Mouse (Mus musculus) left cerebral cortex, postnatal 14 days (tissue): ENCODE results near the gene Olfr1048. TPM values are rescaled to one million over a fixed set of nuclear protein-coding genes. Genes with fewer than 3 reads are reported as not detected.
"Not testable (repeated sequence)": the region's sequence is repeated elsewhere in the genome, so short reads cannot be mapped to it uniquely, and the experiment has no call there.

Source experiments
- DNase-seq, 2 experiments: peaks; one replicate each; pipeline ENCODE4 v3.0.0; 2021 to 2022; ENCODE audit warnings: low spot score in 2 of 2, mixed read lengths in 1 of 2
- intact Hi-C: fragments of 180-260 bp; cut with DNase I; formaldehyde crosslinking; loops from one replicate; pipeline ENCODE4 v1.15.1; 2025
- long read RNA-seq, 2 experiments: library from polyadenylated mRNA; stranded (forward); transcript quantifications; one replicate each; pipeline ENCODE4 v2.0.0; 2021
- total RNA-seq, 2 experiments: library from RNA; stranded (reverse); gene quantifications; 2 replicates each; pipeline ENCODE4 v1.2.3; 2021

Gene Olfr1048
- not detected for total RNA-seq
- long read RNA-seq, experiment 1 = 0 reads
- long read RNA-seq, experiment 2 = 0 reads

DNA sequence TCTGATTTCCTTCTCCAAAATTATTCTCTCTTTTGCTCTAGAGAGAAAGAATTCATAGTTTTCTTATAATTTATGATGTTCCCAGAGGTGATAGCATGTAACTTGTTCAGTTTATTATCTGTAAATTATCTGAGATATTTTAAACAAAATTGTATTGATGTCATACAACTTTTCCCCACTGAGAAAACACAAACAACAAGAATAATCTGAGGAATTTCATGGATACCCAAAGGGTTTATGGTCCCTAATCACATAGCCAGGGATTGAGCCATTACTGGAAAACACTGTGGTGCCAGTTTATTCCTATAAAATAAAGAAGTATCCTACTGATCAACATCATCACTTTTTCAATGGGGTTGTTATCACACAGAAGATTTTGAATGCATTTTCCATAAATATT lies at the start of gene Olfr1048:
TSS of gene Olfr1048 (minus strand) at position 101 of the 400 bp plus-strand sequence.
- intact Hi-C loops = no loop called here

DNA sequence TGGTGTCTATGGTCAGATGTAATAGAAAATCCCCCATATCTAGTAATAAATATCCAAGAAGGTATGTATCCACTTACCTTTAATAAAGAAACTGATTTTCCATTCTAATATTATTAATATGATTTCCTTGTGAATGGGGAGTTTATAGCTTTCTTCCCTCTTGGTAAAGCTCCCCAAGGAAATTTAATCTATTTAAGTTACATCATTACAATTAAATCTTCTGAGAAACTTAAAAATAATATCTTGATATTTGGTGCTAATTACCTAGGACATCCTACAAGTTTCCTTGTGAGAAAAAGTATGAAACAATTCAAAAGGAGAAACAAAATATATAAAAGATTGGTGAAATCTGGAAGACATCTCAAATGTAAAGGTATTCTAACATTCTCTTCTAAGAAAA lies 38.9 kb upstream of the Olfr1048 start, which contains the start of gene Olfr1051:
TSS of gene Olfr1051 (minus strand) at position 101 of the 400 bp plus-strand sequence.
- intact Hi-C loops, DNase-seq: not testable (repeated sequence)

More for the DNA sequence above, at the start of gene Olfr1048:
- no peak for DNase-seq

DNA sequence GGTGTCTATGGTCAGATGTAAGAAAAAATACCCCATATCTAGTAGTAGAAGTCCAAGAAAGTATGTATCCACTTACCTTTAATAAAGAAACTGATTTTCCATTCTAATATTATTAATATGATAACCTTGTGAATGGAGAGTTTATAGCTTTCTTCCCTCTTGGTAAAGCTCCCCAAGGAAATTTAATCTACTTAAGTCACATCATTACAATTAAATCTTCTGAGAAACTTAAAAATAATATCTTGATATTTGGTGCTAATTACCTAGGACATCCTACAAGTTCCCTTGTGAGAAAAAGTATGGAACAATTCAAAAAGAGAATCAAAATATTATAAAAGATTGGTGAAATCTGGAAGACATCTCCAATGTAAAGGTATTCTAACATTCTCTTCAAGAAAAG lies 18.1 kb upstream of the Olfr1048 start, which contains the start of gene Olfr1049:
TSS of gene Olfr1049 (minus strand) at position 101 of the 400 bp plus-strand sequence.
- DNase-seq, intact Hi-C loops: not testable (repeated sequence)

DNA sequence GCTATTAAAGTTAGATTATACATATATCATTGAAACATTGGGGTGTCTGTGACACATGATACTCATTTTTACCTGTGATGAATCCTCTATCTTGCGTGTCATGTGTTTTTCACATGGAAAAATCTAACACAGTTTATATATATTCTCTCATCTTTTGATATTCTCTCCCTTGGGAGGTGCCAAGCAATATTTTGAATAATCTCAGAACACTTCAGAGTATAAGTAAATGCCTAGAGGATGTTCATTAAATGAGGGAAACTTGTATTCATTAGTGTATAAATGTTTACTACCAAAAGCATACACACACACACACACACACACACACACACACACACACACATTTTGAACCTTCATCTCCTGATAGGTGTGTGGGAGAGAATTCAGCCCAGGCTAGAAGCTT lies 8.8 kb downstream of the Olfr1048 start, which contains the start of gene Olfr1047:
TSS of gene Olfr1047 (minus strand) at position 101 of the 400 bp plus-strand sequence.
- intact Hi-C loops = no loop called here
- DNase-seq = no peak

DNA sequence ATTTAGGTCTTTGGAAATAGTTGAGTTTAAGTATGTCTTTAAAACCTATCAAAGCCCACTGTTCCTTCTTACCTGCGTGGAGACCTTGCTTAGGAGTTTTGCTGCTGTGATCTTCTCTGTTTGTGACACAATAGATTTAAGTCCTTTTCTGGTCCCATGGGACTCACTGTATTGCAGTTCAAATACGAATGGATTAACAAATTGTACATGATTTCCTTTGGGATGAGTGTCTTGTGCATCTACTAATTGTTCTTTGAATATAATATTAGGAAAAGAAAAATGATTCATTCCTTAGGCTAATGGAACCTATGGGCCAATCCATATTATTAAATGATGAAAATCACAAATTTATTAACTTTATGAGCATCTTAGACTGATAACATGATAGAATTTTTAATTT lies 20.9 kb downstream of the Olfr1048 start, which contains the start of gene Olfr1046:
TSS of gene Olfr1046 (minus strand) at position 101 of the 400 bp plus-strand sequence.
- DNase-seq = no peak
- intact Hi-C loops = no loop called here

DNA sequence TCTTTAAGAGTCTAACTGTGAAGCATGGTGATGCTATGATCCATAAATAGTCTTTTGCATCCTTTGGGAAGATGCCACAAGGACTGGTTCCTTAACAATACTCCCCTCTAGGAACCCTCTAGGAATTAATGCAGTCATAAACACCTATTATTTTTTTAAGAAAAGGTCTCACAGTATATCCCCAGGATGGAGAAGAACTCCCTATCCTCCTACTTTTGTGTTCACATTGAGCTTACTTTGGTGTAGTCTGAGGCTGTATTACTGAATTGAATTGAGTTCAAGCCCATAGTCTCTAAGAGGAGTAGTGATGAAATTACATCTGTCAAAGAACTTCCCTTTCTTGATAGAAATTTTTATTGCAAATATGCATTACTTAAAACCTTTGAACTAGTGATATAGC lies 37.2 kb downstream of the Olfr1048 start, which contains the start of gene Olfr1045:
TSS of gene Olfr1045 (minus strand) at position 101 of the 400 bp plus-strand sequence.
- intact Hi-C loops = no loop called here
- DNase-seq = no peak

DNA sequence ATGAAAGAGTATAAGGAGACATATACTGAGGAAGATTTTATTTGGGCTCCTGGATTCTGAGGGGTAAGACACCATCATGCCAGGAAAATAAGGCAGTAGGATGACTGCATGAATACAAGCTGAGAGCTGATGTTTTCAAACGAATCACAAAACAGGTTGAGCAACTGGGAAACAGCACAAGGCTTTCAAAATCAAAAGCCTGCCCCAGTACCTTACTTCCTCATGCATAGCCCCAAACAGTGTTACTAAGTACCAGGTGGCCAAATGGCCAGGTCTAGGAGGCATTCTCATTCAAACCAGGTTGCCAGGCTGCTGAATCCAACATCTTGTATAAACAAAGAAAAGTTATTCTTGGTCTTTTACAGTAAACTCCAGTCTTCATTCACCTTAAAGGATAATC lies 44.2 kb downstream of the Olfr1048 start:
- DNase-seq = no peak
- intact Hi-C loops = no loop called here

DNA sequence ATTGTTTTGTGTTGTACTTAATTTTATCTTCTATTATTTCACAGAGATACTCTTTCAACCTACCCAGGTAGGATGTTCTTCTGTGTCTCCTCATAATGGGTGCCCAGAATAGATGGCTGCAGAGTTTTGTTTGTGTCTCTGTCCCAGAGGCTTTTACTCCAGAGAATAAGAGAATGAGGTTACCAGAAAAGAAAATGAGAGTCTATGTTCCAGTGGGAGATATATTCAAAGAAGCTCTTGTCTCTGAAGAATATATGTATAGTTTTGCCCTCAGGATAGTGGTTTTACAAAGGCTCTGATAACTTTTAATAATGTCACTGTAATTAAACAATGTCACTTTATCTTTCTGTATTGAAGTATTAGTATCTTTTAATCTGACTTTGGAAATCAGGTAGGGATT lies 54.5 kb downstream of the Olfr1048 start, which contains the start of gene Olfr52:
TSS of gene Olfr52 (minus strand) at position 101 of the 400 bp plus-strand sequence.
- intact Hi-C loops = no loop called here
- no peak for DNase-seq

Other genes with a start within 250 kb of the Olfr1048 start
- not detected for gene Olfr1031, start 250.0 kb downstream of the Olfr1048 start, total RNA-seq
- gene Olfr1032, start 234.7 kb downstream of the Olfr1048 start, total RNA-seq = not detected
- gene Olfr1033, start 219.7 kb downstream of the Olfr1048 start, total RNA-seq = not detected
- not detected for gene Olfr1034, start 194.4 kb downstream of the Olfr1048 start, total RNA-seq
- gene Olfr1036, start 166.3 kb downstream of the Olfr1048 start, total RNA-seq = not detected
- gene Olfr1037, start 152.9 kb downstream of the Olfr1048 start, total RNA-seq = not detected
- gene Olfr1039, start 104.4 kb downstream of the Olfr1048 start, total RNA-seq = not detected
- not detected for gene Olfr1040, start 93.6 kb downstream of the Olfr1048 start, total RNA-seq
- gene Olfr1042, start 78.5 kb downstream of the Olfr1048 start, total RNA-seq = not detected
- gene Olfr1043, start 72.8 kb downstream of the Olfr1048 start, total RNA-seq = not detected
- gene Olfr1044, start 62.5 kb downstream of the Olfr1048 start, total RNA-seq = not detected
- not detected for gene Olfr52, start 54.6 kb downstream of the Olfr1048 start, total RNA-seq
- not detected for gene Olfr1045, start 37.3 kb downstream of the Olfr1048 start, total RNA-seq
- not detected for gene Olfr1046, start 21.0 kb downstream of the Olfr1048 start, total RNA-seq
- gene Olfr1047, start 8.9 kb downstream of the Olfr1048 start, total RNA-seq = not detected
- not detected for gene Olfr1049, start 18.0 kb upstream of the Olfr1048 start, total RNA-seq
- not detected for gene Olfr1051, start 38.8 kb upstream of the Olfr1048 start, total RNA-seq
- not detected for gene Olfr1052, start 52.2 kb upstream of the Olfr1048 start, total RNA-seq
- gene Olfr1053, start 75.0 kb upstream of the Olfr1048 start, total RNA-seq = not detected
- gene Olfr1054, start 95.1 kb upstream of the Olfr1048 start, total RNA-seq = not detected
- not detected for gene Olfr1055, start 110.0 kb upstream of the Olfr1048 start, total RNA-seq
- gene Olfr1056, start 122.2 kb upstream of the Olfr1048 start, total RNA-seq = not detected
- not detected for gene Olfr1057, start 138.1 kb upstream of the Olfr1048 start, total RNA-seq
- not detected for gene Olfr1058, start 148.3 kb upstream of the Olfr1048 start, total RNA-seq
- not detected for gene Olfr1061, start 173.8 kb upstream of the Olfr1048 start, total RNA-seq
- not detected for gene Olfr1062, start 186.5 kb upstream of the Olfr1048 start, total RNA-seq
- gene Olfr1065, start 210.3 kb upstream of the Olfr1048 start, total RNA-seq = not detected
- gene Olfr1066, start 216.0 kb upstream of the Olfr1048 start, total RNA-seq = not detected
- not detected for gene Olfr228, start 247.1 kb upstream of the Olfr1048 start, total RNA-seq